Mouse (Mus musculus): Measurements from ENCODE around the gene Nags. TPM values are rescaled to one million over a fixed set of nuclear protein-coding genes. Genes with fewer than 3 reads are reported as not detected.

Gene Nags
- polyA plus RNA-seq, 1 experiment from 2014 or later = 3.4 TPM

- no peaks in the 10 kb centered on the region for H3K27me3 ChIP-seq (replicated peaks; ENCODE audit: control insufficient read depth, insufficient read depth, low read length)
- no peaks in the 10 kb centered on the region for H3K9me3 ChIP-seq (ENCODE audit: control insufficient read depth, low read length)
- H3K4me2 ChIP-seq (ENCODE audit: low read length) = peak overlapping the region; percentile 93
- 72% methylated on average over 6 of the region's 6 CpGs for WGBS
- DNase-seq (ENCODE audit: low spot score) (no peak), ATAC-seq (replicated peaks; ENCODE audit: low FRiP score, low TSS enrichment, low read depth) (no peak)
- peaks cover 15% of the 10 kb centered on the region; the same call in 1 of the 2 replicates for H3K36me3 ChIP-seq (ENCODE audit: control insufficient read depth, insufficient read depth, low read length)
- peak overlapping the region; percentile 64 for H3K9ac ChIP-seq (ENCODE audit: low read length)
- peak overlapping the region; percentile 59; the same call in 1 of the 2 replicates for H3K4me3 ChIP-seq (ENCODE audit: low read depth, low read length)
- H3K4me1 ChIP-seq (replicated peaks; ENCODE audit: control insufficient read depth, insufficient read depth, low read length) = peaks cover 21% of the 10 kb centered on the region
- peak overlapping the region; percentile 51 for H3K27ac ChIP-seq (ENCODE audit: low read depth)
Measured at GRCm38 (mm10) chr11:102188980-102189379, 43.7 kb downstream of the Nags start.

- H3K27me3 ChIP-seq (replicated peaks; ENCODE audit: control insufficient read depth, insufficient read depth, low read length) = no peaks in the 10 kb centered on the region
- no peaks in the 10 kb centered on the region for H3K9me3 ChIP-seq (ENCODE audit: control insufficient read depth, low read length)
- peaks cover 17% of the 10 kb centered on the region for H3K4me1 ChIP-seq (replicated peaks; ENCODE audit: control insufficient read depth, insufficient read depth, low read length)
- DNase-seq (ENCODE audit: low spot score) = peak; percentile 89
- peak within 1 kb of the TSS; percentile 51 for H3K27ac ChIP-seq (ENCODE audit: low read depth)
- 2% methylated on average over 46 of the region's 50 CpGs for WGBS
- H3K9ac ChIP-seq (ENCODE audit: low read length) = peak within 1 kb of the TSS; percentile 64
- ATAC-seq (replicated peaks; ENCODE audit: low FRiP score, low TSS enrichment, low read depth) = peak; percentile 74
- H3K4me3 ChIP-seq (ENCODE audit: low read depth, low read length) = peak within 1 kb of the TSS; percentile 59
- H3K36me3 ChIP-seq (ENCODE audit: control insufficient read depth, insufficient read depth, low read length) = peaks cover 23% of the 10 kb centered on the region
- H3K4me2 ChIP-seq (ENCODE audit: low read length) = peak within 1 kb of the TSS; percentile 93
Measured at GRCm38 (mm10) chr11:102189461-102190436, 44.4 kb downstream of the Nags start, which contains the start of gene G6pc3. Gene G6pc3 (plus strand): TSS chr11:102189620.

GRCm38 (mm10) chr11:102190848-102191247 lies 45.5 kb downstream of the Nags start:
- peaks cover 17% of the 10 kb centered on the region for H3K4me1 ChIP-seq (replicated peaks; ENCODE audit: control insufficient read depth, insufficient read depth, low read length)
- ATAC-seq (replicated peaks; ENCODE audit: low FRiP score, low TSS enrichment, low read depth) (no peak), DNase-seq (ENCODE audit: low spot score) (no peak)
- no peaks in the 10 kb centered on the region for H3K27me3 ChIP-seq (replicated peaks; ENCODE audit: control insufficient read depth, insufficient read depth, low read length)
- no peak overlapping the region for H3K27ac ChIP-seq (ENCODE audit: low read depth)
- H3K36me3 ChIP-seq (ENCODE audit: control insufficient read depth, insufficient read depth, low read length) = peaks cover 34% of the 10 kb centered on the region
- H3K9ac ChIP-seq (ENCODE audit: low read length) = peak overlapping the region; percentile 7; the same call in 1 of the 2 replicates
- H3K4me3 ChIP-seq (ENCODE audit: low read depth, low read length) = 0 out of 2 replicates have a peak overlapping the region, but pooled peaks have one; percentile 59
- no peaks in the 10 kb centered on the region for H3K9me3 ChIP-seq (ENCODE audit: control insufficient read depth, low read length)
- 42% methylated on average over 4 of the region's 4 CpGs for WGBS
- peak overlapping the region; percentile 93 for H3K4me2 ChIP-seq (ENCODE audit: low read length)

GRCm38 (mm10) chr11:102193657-102194440 lies 48.5 kb downstream of the Nags start:
- 82% methylated on average over 9 of the region's 9 CpGs for WGBS
- H3K4me2 ChIP-seq (ENCODE audit: low read length) = no peak overlapping the region
- H3K9me3 ChIP-seq (ENCODE audit: control insufficient read depth, low read length) = no peaks in the 10 kb centered on the region
- H3K9ac ChIP-seq (ENCODE audit: low read length) = no peak overlapping the region
- ATAC-seq (replicated peaks; ENCODE audit: low FRiP score, low TSS enrichment, low read depth) = no peak
- no peaks in the 10 kb centered on the region for H3K27me3 ChIP-seq (replicated peaks; ENCODE audit: control insufficient read depth, insufficient read depth, low read length)
- no peak overlapping the region for H3K4me3 ChIP-seq (ENCODE audit: low read depth, low read length)
- peaks cover 64% of the 10 kb centered on the region for H3K36me3 ChIP-seq (ENCODE audit: control insufficient read depth, insufficient read depth, low read length)
- no peak for DNase-seq (ENCODE audit: low spot score)
- no peak overlapping the region for H3K27ac ChIP-seq (ENCODE audit: low read depth)
- H3K4me1 ChIP-seq (replicated peaks; ENCODE audit: control insufficient read depth, insufficient read depth, low read length) = peaks cover 17% of the 10 kb centered on the region

DNA sequence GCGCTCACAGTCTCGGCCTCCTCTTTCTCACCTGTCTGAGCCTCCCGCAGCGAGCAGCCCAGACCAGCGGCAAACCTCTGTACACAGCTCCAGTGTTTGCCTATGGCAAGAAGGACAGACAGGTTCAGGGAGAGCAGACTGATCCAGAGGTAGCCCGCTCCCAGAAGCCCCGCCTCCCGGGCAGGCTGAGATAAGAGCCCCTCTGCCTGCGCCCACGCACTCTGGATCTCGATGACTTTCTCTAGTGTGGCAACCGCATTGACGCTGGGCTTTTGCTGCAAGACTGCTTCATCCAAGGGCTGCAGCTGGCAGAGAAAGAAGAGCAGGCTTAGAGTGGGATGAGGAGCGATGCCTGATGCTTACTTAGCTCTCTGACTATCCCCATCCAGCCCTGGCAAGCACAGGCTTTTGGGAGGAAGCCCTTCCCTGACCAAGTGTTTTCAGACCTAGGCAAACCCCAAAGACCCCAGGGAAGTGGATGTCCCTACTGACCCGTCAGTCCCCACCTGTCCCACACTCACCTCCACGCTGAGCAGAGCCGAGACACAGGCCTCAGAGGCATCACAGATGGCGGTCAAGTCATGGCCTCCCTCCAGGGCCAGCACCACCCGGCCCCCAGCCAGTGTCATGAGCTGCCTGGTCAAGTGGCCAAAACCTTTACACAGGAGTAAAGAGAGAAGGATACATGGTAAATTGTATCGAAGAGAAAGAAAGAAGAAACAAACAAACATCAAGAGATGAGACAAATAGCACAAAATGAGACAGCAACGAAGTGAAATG lies 50.9 kb downstream of the Nags start:
- Histone ChIP-seq H3K27me3 (replicated peaks; ENCODE audit: control insufficient read depth, insufficient read depth, low read length) (no peaks in the 10 kb centered on the region), H3K9ac (ENCODE audit: low read length) (no peak overlapping the region), H3K4me3 (ENCODE audit: low read depth, low read length) (no peak overlapping the region), H3K4me1 (replicated peaks; ENCODE audit: control insufficient read depth, insufficient read depth, low read length) (peaks cover 2% of the 10 kb centered on the region; the same call in 1 of the 2 replicates), H3K9me3 (ENCODE audit: control insufficient read depth, low read length) (no peaks in the 10 kb centered on the region), H3K27ac (ENCODE audit: low read depth) (no peak overlapping the region), H3K36me3 (ENCODE audit: control insufficient read depth, insufficient read depth, low read length) (peaks cover 87% of the 10 kb centered on the region), H3K4me2 (ENCODE audit: low read length) (no peak overlapping the region)
- ATAC-seq (replicated peaks; ENCODE audit: low FRiP score, low TSS enrichment, low read depth) (no peak), DNase-seq (ENCODE audit: low spot score) (no peak)
- WGBS = 75% methylated on average over 21 of the region's 21 CpGs

GRCm38 (mm10) chr11:102198245-102198644 lies 52.9 kb downstream of the Nags start:
- Histone ChIP-seq H3K4me2 (ENCODE audit: low read length) (no peak overlapping the region), H3K27me3 (replicated peaks; ENCODE audit: control insufficient read depth, insufficient read depth, low read length) (no peaks in the 10 kb centered on the region), H3K4me3 (ENCODE audit: low read depth, low read length) (no peak overlapping the region), H3K9ac (ENCODE audit: low read length) (no peak overlapping the region), H3K36me3 (ENCODE audit: control insufficient read depth, insufficient read depth, low read length) (peaks cover 94% of the 10 kb centered on the region), H3K9me3 (ENCODE audit: control insufficient read depth, low read length) (no peaks in the 10 kb centered on the region), H3K27ac (ENCODE audit: low read depth) (no peak overlapping the region), H3K4me1 (replicated peaks; ENCODE audit: control insufficient read depth, insufficient read depth, low read length) (no peaks in the 10 kb centered on the region)
- 61% methylated on average over 6 of the region's 6 CpGs for WGBS
- DNase-seq (ENCODE audit: low spot score) (no peak), ATAC-seq (replicated peaks; ENCODE audit: low FRiP score, low TSS enrichment, low read depth) (no peak)
